Mouse (Mus musculus): ENCODE measurements around the gene Clybl.

Clybl gene

GRCm38 (mm10) chr14:122313328-122313727 lies 131.8 kb downstream of the Clybl start:
- DNase-seq = no peak

DNA sequence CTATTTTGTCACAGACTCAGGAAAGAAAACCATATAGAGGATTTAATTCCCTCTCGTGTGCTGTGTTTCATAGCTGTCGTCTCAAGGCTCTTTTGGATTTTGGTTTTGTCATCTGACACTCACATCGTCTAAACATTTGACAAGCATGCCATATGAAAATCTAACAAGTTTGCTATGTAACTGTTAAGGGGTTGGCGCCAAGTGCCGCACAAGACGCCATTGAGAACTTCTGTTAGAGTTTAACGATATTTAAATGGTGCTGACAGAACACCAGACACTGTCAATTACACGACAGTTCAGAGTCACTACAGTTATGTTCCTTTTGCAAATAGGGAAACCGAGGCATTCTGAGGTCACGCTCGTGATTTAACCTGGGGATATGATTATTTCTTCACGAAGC lies 134.2 kb downstream of the Clybl start:
- peak; percentile 7 for DNase-seq

- no peak for DNase-seq
Measured at GRCm38 (mm10) chr14:122322136-122322535, 140.6 kb downstream of the Clybl start.

DNA sequence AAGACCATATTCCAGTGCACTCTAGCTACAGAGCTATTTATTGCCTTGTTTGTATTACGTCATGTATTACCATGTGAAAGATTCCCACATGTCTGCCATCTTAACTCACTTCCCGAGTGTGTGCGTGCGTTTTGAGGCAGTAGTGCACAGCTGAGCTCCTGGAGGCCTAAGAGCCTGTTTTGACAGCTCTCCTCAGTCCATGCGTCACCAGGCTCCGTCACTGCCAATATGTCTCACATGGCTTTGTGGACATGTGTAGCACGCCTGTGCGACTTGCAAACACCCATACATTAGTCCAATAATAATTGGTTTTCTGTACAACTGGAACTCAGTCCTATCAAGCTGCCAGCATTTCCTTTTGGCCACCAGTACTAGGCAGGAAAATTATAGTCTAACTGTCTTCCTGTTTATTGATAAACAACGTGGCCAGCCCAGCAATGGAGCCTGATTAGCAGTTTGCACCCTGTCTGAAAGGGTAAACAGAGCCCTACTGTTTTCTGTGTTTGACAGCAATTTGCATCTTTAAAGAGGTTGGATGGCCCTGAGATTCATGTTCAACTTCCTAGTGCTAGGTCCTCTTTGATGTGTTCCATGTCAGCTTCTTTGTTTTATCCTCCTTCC lies 142.4 kb downstream of the Clybl start:
- DNase-seq = no peak

DNA sequence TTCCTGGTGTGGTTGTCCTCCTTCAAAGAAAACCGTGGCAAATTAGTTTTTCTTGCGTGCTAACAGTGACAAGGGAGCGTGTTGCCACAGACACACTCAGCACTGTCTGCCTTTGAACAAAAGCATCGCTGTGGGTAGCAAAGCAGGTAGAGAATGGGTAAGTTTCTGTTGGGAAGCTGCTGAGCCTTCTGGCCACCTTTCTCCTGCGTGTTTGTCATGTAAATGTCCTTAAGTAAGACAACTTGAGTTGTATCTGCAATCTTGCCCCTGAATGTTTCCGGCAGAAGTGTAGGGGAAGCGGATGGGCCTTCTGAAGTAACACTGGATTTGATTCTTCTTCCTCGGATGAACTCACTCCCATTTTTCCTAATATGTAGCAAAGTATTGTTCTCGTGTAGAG lies 148.6 kb downstream of the Clybl start:
- DNase-seq = no peak

- DNase-seq = no peak
Measured at GRCm38 (mm10) chr14:122330716-122331115, 149.2 kb downstream of the Clybl start.

DNA sequence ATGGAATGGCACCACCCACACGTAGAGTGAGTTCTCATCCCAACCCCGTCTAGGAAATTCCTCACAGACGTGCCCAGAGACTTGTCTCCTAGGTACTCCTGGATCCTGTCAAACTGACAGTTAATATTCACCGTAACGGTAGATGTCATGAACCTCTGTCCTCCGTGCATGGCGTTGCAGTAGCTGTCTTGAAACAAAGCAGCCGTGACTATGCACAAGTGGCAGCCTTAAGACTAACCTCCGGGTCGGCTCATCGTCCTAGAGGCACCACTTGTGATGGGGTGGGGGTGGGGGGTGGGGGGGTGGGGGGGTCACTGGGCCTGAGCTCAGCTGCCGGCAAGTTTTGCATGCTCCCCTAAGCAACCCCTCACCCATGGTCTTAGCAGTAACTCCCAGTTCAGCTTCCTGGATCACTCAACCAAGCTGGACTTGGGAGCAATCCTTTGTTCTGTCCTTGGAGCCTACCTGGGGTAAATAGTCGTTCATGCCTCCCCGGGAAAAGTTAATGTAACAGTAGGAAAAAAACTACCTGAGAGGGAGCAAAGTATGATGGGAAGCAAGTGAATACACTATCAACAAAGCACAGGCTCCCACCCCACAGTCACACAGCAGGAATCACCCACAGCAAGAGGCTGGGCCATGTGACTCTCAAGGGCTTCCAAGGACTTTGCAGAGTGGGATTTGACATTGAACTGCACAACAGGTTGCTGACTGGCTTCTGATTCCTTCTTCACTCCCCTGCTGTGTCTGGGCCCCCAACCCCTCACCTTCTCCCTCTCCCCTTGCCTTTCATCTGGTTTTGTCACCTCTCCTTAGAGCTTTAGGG lies 150.3 kb downstream of the Clybl start:
- DNase-seq = no peak

- no peak for DNase-seq
Measured at GRCm38 (mm10) chr14:122336957-122337356, 155.5 kb downstream of the Clybl start.

- no peak for DNase-seq
Measured at GRCm38 (mm10) chr14:122338784-122339183, 157.3 kb downstream of the Clybl start.

DNA sequence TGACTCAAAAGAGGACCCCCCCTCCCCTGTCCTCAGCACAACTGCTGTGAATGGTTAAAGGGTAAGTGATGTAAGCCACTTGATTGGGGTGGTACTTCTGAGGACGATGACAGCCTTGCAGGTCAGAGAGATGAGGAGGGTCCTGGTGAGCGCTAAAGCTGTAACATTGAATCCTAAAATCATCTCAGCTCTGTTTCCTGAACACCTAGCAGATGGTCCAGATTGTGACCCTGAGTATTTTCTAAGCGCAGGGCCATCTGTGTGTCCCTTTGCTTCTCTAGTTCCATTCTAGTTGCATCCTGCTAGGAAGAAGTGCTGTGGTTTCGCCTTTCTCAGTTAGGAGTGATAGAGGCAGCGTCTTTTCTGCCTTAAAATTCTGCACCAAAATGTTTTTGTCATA lies 158.6 kb downstream of the Clybl start:
- DNase-seq = no peak

DNA sequence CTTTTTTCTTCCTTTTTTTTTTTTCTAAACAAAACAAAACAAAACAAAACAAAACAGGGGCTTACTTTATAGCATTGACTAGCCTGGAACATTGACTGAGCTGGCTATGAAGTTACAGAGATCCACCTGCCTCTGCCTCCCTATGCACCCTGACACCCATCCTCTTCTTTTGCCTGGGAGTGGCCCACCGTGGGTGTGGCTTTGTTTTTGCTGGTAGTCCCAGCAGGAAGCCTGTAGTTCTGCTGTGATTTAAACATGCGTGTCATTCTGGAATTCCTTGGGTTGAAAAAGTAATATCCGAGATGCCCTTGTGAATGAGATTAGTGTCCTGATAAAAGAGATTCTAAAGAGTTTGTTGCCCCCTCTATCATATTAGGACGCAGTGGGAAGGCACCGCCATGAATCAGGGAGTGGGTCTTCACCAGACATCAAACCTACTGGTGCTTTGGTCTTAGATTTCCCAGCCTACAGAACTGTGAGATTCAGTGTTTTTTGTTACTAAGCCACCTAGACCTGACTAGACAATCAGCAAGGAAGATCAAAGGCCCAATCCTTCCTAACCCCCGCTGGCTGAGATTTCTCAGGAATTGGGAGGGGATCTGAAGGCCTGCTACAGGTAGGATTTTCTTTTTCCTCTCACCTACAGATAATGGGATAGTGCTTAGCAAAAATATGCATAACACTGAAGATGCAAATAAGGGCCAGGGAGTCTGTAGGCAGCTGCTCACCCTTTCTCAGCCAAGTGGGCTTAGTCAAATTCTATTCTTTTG lies 160.3 kb downstream of the Clybl start:
- no peak for DNase-seq

DNA sequence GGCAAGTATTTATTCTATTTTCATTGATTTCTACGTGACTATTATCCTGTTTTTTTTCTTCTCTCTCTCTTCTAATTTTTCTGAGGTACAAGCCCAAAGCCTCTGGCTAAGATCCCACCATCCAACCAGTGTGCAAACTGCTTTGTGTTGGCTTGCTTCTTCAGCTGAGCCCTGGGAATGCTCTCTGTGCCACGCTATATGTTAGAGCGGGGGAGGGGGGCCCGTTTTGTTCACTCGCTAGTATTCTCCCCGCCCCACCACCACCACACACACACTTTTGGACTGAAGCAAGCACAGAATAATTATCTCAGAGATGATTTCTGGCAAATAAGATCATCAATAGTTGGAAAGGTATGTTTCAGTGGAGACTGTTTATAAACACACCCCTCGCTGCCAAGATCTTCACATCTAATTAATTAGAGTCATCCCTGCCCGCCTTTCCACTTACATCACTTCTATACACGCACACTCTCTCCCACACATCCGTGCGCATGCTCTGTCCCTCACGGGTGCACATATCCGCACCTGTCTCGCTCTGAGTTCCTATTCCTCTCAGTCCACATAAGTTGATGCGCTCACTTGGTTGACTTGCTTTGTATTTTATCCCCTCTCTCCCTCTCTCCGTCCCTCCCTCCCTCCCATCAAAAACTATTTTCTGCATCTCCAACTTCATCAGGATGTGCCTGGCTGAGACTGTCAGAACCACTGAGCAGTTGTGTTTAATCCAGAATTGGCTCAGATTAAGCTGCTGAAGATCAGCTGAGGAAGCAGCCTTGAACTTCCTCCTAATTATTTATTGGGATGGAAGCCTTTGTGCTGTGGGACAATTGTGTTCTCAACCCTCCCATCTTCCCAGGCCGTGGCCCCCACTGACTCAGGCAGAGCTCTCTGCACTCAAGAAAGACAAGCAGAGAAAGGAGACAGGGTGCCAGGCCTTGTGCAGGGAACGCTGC lies 163.0 kb downstream of the Clybl start:
- DNase-seq = no peak

DNA sequence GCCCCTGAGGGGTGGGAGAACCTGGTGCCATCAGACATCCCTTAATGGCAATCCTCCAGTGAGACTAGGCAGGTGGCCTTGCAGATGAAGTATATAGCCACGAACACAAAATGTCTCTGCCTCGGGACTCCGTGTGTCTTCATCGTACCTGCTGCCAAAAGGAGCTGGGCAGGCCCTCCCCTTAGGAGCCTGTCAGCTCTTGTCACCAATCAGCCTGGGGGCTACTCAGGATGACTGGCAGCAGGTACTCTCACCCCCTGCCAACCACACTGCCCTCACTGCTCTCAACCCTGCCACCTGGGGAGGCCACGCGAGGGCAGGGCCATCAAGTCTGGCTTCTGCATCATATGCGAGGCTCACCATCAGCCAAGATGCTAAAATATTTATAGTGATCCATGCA lies 166.6 kb downstream of the Clybl start:
- no peak for DNase-seq

GRCm38 (mm10) chr14:122349326-122349725 lies 167.8 kb downstream of the Clybl start:
- no peak for DNase-seq

DNA sequence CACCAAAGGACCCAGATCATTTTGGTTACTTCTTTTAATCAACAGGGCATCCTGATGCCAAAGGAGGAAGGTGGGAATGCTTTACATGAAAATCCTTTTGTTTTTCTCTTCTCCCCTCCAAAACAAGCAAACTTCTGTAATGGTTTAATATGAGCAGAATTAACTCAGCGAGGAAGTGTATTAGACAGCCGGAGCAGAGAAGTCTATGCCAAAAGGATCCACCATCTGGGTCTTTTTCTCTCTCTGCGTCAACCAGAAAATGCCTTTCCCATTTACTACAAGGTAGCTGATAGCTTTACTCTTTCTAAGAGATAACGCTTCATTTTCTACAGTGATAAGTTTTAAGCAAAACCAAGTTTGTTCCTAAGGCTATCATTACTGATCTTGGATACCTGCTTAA lies 168.3 kb downstream of the Clybl start:
- no peak for DNase-seq

DNA sequence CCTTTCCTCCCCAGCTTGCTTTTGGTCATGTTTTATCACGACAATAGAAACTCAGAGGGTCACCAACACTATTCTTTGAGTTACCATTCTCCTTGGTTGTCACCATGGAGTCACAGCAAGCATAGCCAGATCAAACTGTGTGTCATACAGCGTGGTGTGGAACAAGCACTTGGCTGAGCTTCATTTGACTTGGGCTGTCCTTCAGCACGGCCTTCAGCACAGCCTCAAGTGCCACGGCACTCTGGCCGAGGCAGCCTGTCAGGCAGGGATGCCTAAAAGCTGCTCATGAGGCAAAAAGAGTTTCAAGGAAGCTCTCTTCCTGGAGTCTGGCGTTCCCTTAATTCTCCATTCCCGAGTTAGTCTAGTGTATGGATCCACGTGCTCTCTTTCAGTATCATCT lies 169.3 kb downstream of the Clybl start:
- no peak for DNase-seq

GRCm38 (mm10) chr14:122357316-122357715 lies 175.8 kb downstream of the Clybl start:
- DNase-seq = no peak

DNA sequence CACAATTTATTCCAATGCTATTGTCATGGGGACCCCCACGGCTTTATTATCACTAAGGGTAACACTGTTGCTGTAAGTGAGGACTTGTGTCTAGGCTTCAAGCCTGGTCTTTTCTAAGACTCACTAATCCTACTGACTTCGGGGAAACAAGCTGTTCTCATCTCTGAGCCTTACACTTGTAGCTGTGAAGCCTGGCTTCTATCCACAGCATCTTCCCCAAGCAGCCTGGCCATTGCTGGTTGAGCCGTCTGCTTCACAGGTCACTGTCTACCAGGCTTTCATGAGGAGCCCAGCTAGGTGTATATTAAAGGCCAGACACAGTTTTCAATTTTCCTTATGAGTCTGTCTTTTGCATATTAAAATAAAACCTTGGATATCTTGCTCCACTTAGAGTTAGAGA lies 177.1 kb downstream of the Clybl start:
- no peak for DNase-seq

DNA sequence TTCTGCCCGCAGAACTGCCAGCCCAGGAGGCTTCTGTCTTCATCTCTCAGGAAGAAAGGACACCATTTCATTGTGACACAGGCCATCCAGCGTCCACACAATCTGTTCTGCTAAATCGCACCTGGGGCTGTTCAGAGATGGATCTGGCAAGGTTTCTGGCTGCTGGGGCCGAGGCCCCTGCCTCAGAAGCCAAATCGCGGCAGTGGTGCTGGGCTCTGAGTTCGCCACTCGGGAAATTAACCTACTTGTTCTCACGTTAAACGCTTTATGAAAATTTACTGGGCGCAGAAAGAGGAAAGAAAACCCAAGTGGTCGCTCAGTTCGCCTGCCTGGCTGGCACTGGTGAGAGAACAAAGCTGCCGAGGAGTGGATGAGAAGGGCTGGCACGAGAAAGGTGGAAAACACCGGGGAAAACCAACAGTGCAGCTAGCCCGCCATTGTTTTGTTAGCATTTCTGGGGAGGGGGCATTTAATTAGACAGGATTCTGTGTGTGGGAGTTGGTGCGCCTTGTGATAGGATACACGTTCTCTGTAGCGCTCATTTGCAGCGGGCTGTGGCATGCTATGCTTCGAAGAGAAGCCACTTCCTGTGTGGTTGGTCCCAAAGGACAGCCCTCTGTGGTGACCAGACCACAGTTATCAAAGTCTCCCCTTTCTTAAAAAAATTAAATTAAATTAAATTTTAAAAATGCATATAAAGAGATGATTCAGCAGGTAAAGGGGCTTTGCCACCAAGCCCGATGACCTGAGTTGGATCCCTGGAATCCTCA lies 177.8 kb downstream of the Clybl start:
- no peak for DNase-seq

DNA sequence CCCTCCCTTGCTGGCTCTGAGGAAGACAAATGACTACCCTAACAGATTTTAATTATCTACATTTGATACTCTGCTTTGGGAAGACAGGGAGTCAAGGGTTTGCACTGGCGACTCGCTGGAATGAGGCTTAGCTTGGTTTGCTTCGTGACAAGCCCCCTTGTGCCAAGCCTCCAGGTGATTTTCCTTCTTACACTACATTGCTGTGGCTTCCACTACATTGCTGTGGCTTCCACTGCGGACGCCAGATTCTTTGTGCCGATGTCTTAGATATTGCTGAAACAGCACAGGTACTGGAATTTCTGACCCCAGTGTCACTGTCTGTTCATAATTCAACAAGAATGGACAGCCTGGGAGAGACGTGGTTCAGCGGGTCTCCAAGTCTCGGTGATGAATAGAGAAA lies 180.3 kb downstream of the Clybl start:
- DNase-seq = no peak

GRCm38 (mm10) chr14:122363156-122363555 lies 181.7 kb downstream of the Clybl start:
- DNase-seq = no peak

- no peak for DNase-seq
Measured at GRCm38 (mm10) chr14:122364026-122364425, 182.5 kb downstream of the Clybl start.
